Comparison of ENCODE assay signal across 8 mouse cellular contexts in the genomic region with DNA sequence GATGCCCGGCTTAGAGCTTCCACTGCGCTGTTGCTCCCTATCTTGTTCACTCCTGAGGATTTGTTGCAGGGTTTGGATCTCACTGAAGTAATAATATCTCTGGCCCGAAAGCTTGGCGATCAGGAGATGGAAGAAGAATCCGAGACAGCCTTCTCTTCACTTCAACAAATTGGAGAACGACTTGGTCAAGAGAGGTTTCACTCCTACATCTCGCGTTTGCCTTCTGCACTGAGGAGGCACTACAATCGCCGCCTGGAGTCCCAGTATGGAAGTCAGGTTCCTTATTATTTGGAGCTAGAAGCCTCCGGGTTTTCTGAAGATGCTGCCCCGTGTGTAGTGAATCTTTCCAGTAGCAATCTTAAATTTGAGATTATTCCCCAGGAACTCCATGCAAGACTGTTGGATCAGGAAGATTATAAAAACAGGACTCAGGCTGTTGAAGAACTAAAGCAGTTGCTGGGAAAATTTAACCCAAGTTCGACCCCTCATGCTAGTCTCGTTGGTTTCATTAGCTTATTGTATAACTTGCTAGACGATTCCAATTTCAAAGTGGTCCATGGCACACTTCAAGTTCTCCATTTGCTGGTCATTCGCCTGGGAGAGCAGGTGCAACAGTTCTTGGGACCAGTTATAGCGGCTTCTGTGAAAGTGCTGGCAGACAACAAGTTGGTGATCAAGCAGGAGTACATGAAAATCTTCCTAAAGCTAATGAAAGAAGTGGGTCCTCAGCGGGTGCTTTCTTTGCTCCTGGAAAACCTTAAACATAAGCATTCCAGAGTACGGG. TPM values are rescaled to one million over a fixed set of nuclear protein-coding genes. Genes with fewer than 3 reads are reported as not detected.
DNase-seq lines count a peak whose midpoint lies in the region; ATAC-seq lines count a peak whose summit lies in the region.

No protein-coding gene starts in this region.

- peaks cover 35% of the 10 kb centered on the region for H3K4me1 ChIP-seq in kidney, embryonic 15.5 days
- peaks cover 33% of the 10 kb centered on the region for H3K4me1 ChIP-seq in forebrain, embryonic 14.5 days (ENCODE audit: control insufficient read depth, insufficient read depth, low read length)
- H3K4me1 ChIP-seq in midbrain, embryonic 13.5 days (replicated peaks): peaks cover 64% of the 10 kb centered on the region

- H3K9me3 ChIP-seq in kidney, embryonic 15.5 days (replicated peaks): no peaks in the 10 kb centered on the region
- no peaks in the 10 kb centered on the region for H3K9me3 ChIP-seq in forebrain, embryonic 14.5 days (replicated peaks; ENCODE audit: control insufficient read depth, low read length)
- no peaks in the 10 kb centered on the region for H3K9me3 ChIP-seq in midbrain, embryonic 13.5 days

- H3K9ac ChIP-seq in kidney, embryonic 15.5 days: peak overlapping the region; percentile 95
- H3K9ac ChIP-seq in forebrain, embryonic 14.5 days (ENCODE audit: low read length): peak overlapping the region; percentile 85
- H3K9ac ChIP-seq in midbrain, embryonic 13.5 days (replicated peaks): peak overlapping the region; percentile 85

- H3K27ac ChIP-seq in kidney, embryonic 15.5 days: peak overlapping the region; percentile 93
- no peak overlapping the region for H3K27ac ChIP-seq in forebrain, embryonic 14.5 days (ENCODE audit: low read depth, low read length)
- H3K27ac ChIP-seq in midbrain, embryonic 13.5 days: peak overlapping the region; percentile 92

- H3K4me3 ChIP-seq in kidney, embryonic 15.5 days (replicated peaks): peak overlapping the region; percentile 93
- peak overlapping the region; percentile 87 for H3K4me3 ChIP-seq in forebrain, embryonic 14.5 days (ENCODE audit: low read depth, low read length)
- H3K4me3 ChIP-seq in midbrain, embryonic 13.5 days (replicated peaks): peak overlapping the region; percentile 96

- peaks cover 7% of the 10 kb centered on the region; the same call in 1 of the 2 replicates for H3K36me3 ChIP-seq in kidney, embryonic 15.5 days
- H3K36me3 ChIP-seq in forebrain, embryonic 14.5 days (ENCODE audit: control insufficient read depth, insufficient read depth, low read length): no peaks in the 10 kb centered on the region
- H3K36me3 ChIP-seq in midbrain, embryonic 13.5 days: no peaks in the 10 kb centered on the region

- peak overlapping the region; percentile 82 for H3K4me2 ChIP-seq in kidney, embryonic 15.5 days
- H3K4me2 ChIP-seq in forebrain, embryonic 14.5 days (ENCODE audit: low read length): peak overlapping the region; percentile 96
- H3K4me2 ChIP-seq in midbrain, embryonic 13.5 days (replicated peaks): peak overlapping the region; percentile 97

- no peak for DNase-seq in kidney, adult 11 months
- peak; percentile 54 for DNase-seq in Muller cell, postnatal 12 days (ENCODE audit: inconsistent ontology term)
- no peak for DNase-seq in forebrain, embryonic 14.5 days (ENCODE audit: low spot score)
- DNase-seq in kidney, postnatal 14 days: peak; percentile 8
- DNase-seq in frontal cortex, postnatal 25 days (ENCODE audit: low spot score in 2 of 2): no peak

- WGBS in kidney, embryonic 15.5 days: 3% methylated on average over 19 of the region's 19 CpGs
- WGBS in forebrain, embryonic 14.5 days: 2% methylated on average over 19 of the region's 19 CpGs
- 4% methylated on average over 19 of the region's 19 CpGs for WGBS in midbrain, embryonic 13.5 days

- no peaks in the 10 kb centered on the region for H3K27me3 ChIP-seq in kidney, embryonic 15.5 days
- H3K27me3 ChIP-seq in forebrain, embryonic 14.5 days (replicated peaks; ENCODE audit: control insufficient read depth, insufficient read depth, low read length): no peaks in the 10 kb centered on the region
- no peaks in the 10 kb centered on the region for H3K27me3 ChIP-seq in midbrain, embryonic 13.5 days

- ATAC-seq in kidney, embryonic 15.5 days (replicated peaks; ENCODE audit: low FRiP score): no peak
- no peak for ATAC-seq in forebrain, embryonic 14.5 days
- ATAC-seq in midbrain, embryonic 13.5 days: no peak
- no peak for ATAC-seq in frontal cortex, adult (ENCODE audit: low TSS enrichment)

RNA-seq across cellular contexts. Expression of a gene that starts 1.2 kb away (rescaled TPM):
- polyA plus RNA-seq in kidney, embryonic 15.5 days (2015; fragmentation: Nextera tagmentation; extraction: Ambion mirVana): 30.2 and 31.3 TPM in 2 replicates
- polyA plus RNA-seq in forebrain, embryonic 14.5 days (2014; fragmentation: Nextera tagmentation; extraction: Ambion mirVana): 20.3 and 27.8 TPM in 2 replicates
- 24.7 and 26.9 TPM in 2 replicates for polyA plus RNA-seq in midbrain, embryonic 13.5 days (2015; fragmentation: Nextera tagmentation; extraction: Ambion mirVana)

RNA-seq across cellular contexts. Expression of a gene that starts 1.5 kb away (rescaled TPM):
- 8.5 and 9.9 TPM in 2 replicates for polyA plus RNA-seq in kidney, embryonic 15.5 days (2015; fragmentation: Nextera tagmentation; extraction: Ambion mirVana)
- 33.5 and 37.2 TPM in 2 replicates for polyA plus RNA-seq in forebrain, embryonic 14.5 days (2014; fragmentation: Nextera tagmentation; extraction: Ambion mirVana)
- polyA plus RNA-seq in midbrain, embryonic 13.5 days (2015; fragmentation: Nextera tagmentation; extraction: Ambion mirVana): 24.4 and 30.3 TPM in 2 replicates

RNA-seq across cellular contexts. Expression of a gene that starts 49.1 kb away (rescaled TPM):
- polyA plus RNA-seq in kidney, embryonic 15.5 days (2015; fragmentation: Nextera tagmentation; extraction: Ambion mirVana): 2.0 and 3.9 TPM in 2 replicates
- polyA plus RNA-seq in forebrain, embryonic 14.5 days (2014; fragmentation: Nextera tagmentation; extraction: Ambion mirVana): 1.7 and 2.9 TPM in 2 replicates
- polyA plus RNA-seq in midbrain, embryonic 13.5 days (2015; fragmentation: Nextera tagmentation; extraction: Ambion mirVana): 1.9 and 3.2 TPM in 2 replicates

Comparison
In these comparisons a context has a peak if more than half of its experiments do, and no peak if none do; other contexts are left out.
1. DNase-seq: peak in Muller cell, postnatal 12 days (single experiment) and kidney, postnatal 14 days (single experiment); none in kidney, adult 11 months (single experiment), forebrain, embryonic 14.5 days (single experiment) and frontal cortex, postnatal 25 days (0 of 2).
2. Peak in every context shown above with its lines, with median percentiles within 50 percentile points of each other: H3K4me2 ChIP-seq, H3K4me3 ChIP-seq and H3K9ac ChIP-seq.